Mouse (Mus musculus): ENCODE data around the gene Zfp59. TPM values are rescaled to one million over a fixed set of nuclear protein-coding genes. Genes with fewer than 3 reads are reported as not detected.

Gene Zfp59
- polyA plus RNA-seq (2012; rRNA removed), result 5.3 and 6.1 TPM in 2 replicates

DNA sequence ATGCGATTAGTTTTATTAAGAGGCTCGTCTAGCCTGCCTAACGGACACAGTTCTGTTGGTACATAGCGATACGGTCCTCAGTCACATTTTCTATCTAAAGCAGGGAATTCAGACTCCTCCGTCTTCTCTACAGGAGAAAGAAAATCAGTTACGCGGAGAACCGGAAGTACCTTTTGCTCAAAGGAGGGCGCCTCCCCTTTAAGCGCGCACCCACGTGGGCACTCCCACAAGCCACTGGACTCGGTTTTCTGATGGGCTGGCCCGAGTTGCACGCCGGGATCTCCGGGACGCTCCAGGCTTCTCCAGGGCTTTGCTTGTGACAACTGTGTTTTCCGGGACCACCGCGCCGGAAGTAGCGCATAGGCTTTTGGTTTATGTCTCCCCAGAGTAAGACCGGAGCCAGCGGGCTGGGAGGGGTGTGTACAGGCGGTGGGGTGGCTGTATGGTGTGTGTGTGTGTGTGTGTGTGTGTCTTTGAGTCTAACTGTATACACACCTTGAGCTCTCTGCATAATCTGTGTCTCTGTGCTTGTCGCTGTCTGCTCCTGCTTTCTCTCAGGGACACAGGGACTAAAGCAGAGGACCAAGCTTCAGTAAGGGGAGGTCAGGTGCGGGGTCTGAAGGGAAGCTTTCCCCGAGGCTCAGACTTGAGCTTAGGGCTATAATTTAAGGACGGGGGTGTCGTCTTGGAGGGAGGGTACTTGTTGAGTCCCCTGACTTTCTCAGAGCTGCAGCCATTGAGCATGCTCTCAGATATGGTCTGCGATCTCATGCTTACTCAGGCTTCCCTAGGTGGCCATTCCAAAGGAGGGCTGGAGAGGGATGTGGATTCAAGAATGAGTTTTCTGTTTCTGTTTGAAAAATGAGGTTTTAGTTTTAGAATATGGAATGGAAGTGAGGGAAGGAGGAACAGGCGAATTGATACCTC is at the start of gene Zfp59:
Gene Zfp59, plus strand, starts transcription at position 285 of the 927 bp plus-strand sequence.

DNA sequence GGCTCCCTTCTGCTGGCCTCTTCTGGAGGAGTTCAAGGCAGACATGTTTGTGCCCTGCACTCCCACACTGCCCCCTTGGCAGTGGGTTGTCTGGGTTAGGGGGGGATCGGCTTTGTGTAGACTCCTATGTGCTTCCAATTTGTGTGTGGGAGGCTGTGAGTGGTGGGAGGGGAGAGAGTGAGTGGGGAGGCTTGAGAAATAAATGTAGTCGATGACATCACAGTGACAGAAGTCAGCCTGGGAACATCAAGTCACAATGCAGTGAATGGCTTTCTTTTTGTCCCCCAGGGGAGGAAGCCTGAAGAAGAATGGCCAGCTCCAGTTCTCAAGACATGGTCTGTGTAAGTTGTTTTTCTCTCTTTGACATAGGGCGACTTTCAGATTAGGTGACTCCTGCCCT is 31.5 kb upstream of the Zfp59 start, which contains the start of gene Zfp626:
Gene Zfp626, plus strand, starts transcription at position 301 of the 400 bp plus-strand sequence.

DNA sequence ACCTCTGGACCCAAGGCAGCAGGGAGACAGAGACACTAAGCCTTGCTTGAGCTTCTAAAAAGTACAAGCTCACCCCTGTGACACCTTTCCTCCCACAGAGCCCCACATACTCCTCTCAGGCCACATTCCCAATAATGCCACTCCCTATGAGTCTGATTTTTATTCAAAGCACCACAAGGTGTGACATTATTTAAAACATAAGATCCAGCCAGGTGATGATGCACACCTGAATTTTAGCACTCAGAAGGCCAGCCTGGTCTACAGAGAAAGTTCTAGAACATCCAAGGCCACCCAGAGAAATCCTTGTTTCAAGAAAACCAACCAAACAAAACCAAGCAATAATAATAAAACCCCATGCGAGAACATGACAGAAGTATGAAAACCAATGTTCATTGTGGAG is 18.8 kb downstream of the Zfp59 start, which contains the start of gene Zfp607a:
Gene Zfp607a, plus strand, starts transcription at position 301 of the 400 bp plus-strand sequence.

Other genes with a start within 250 kb of the Zfp59 start
- gene Akt2, start 247.1 kb upstream of the Zfp59 start, polyA plus RNA-seq (2012; rRNA removed), result 70.1 and 73.9 TPM in 2 replicates
- gene Ttc9b, start 184.7 kb upstream of the Zfp59 start, polyA plus RNA-seq (2012; rRNA removed), result 36.9 and 44.1 TPM in 2 replicates
- 65.0 and 67.7 TPM in 2 replicates for gene Map3k10, start 164.0 kb upstream of the Zfp59 start, polyA plus RNA-seq (2012; rRNA removed)
- gene Zfp607b, start 149.3 kb upstream of the Zfp59 start, polyA plus RNA-seq (2012; rRNA removed), result 6.6 and 8.8 TPM in 2 replicates
- gene Zfp60, start 107.2 kb upstream of the Zfp59 start, polyA plus RNA-seq (2012; rRNA removed), result 31.6 and 40.7 TPM in 2 replicates
- 3.3 and 4.0 TPM in 2 replicates for gene Zfp626, start 31.4 kb upstream of the Zfp59 start, polyA plus RNA-seq (2012; rRNA removed)
- gene Zfp607a, start 18.9 kb downstream of the Zfp59 start, polyA plus RNA-seq (2012; rRNA removed), result 1.2 and 1.3 TPM in 2 replicates
- 7.6 and 8.2 TPM in 2 replicates for gene Zfp974, start 90.9 kb downstream of the Zfp59 start, polyA plus RNA-seq (2012; rRNA removed)
- 7.2 and 7.5 TPM in 2 replicates for gene Zfp780b, start 140.6 kb downstream of the Zfp59 start, polyA plus RNA-seq (2012; rRNA removed)
- gene Zfp850, start 175.5 kb downstream of the Zfp59 start, polyA plus RNA-seq (2012; rRNA removed), result 3.0 and 3.4 TPM in 2 replicates
- 249 and 270 TPM in 2 replicates for gene Psmc4, start 211.5 kb downstream of the Zfp59 start, polyA plus RNA-seq (2012; rRNA removed)
- 0.18 and 0.24 TPM in 2 replicates for gene Fcgbp, start 232.6 kb downstream of the Zfp59 start, polyA plus RNA-seq (2012; rRNA removed)